Mouse (Mus musculus) brown adipose tissue, adult 24 weeks (tissue): ENCODE measurements around the gene Slc31a2. TPM values are rescaled to one million over a fixed set of nuclear protein-coding genes. Genes with fewer than 3 reads are reported as not detected.

Source experiments
- H3K27ac ChIP-seq: fragments of 200-500 bp; replicated peaks from 2 replicates; pipeline ENCODE4 v1.5.1; 2012; ENCODE audit warnings: low read depth, mild to moderate bottlenecking, low read length
- H3K4me1 ChIP-seq: fragments of 200-500 bp; 2 replicates; pipeline ENCODE4 v1.6.1; 2012; ENCODE audit warnings: low read length, mixed read lengths; ENCODE audit not compliant: control insufficient read depth, insufficient read depth, insufficient read length
- H3K4me3 ChIP-seq: fragments of 200-500 bp; 2 replicates; pipeline ENCODE4 v1.5.1; 2012; ENCODE audit warnings: low read depth, mild to moderate bottlenecking, low read length, moderate library complexity; ENCODE audit not compliant: insufficient read depth
- polyA plus RNA-seq: library from polyadenylated mRNA; stranded (reverse); fragments of >200 nt; gene quantifications from 2 replicates; pipeline ENCODE4 v1.2.4, GENCODE M21; 2012; ENCODE audit not compliant: missing spikeins, insufficient read depth, insufficient read length

Gene Slc31a2
- polyA plus RNA-seq, 1 experiment: 7.9 TPM

GRCm38 (mm10) chr4:62292461-62293180 is 30.3 kb downstream of the Slc31a2 start:
- Histone ChIP-seq H3K27ac (no peak overlapping the region), H3K4me3 (no peak overlapping the region), H3K4me1 (peaks cover 12% of the 10 kb centered on the region; the same call in 1 of the 2 replicates)

GRCm38 (mm10) chr4:62293219-62293861 is 31.0 kb downstream of the Slc31a2 start:
- Histone ChIP-seq H3K27ac (no peak overlapping the region), H3K4me1 (peaks cover 7% of the 10 kb centered on the region; the same call in 1 of the 2 replicates), H3K4me3 (no peak overlapping the region)

GRCm38 (mm10) chr4:62294741-62295140 is 32.4 kb downstream of the Slc31a2 start:
- Histone ChIP-seq H3K4me1 (no peaks in the 10 kb centered on the region), H3K4me3 (no peak overlapping the region)

GRCm38 (mm10) chr4:62297280-62298130 is 35.1 kb downstream of the Slc31a2 start:
- Histone ChIP-seq H3K27ac (no peak overlapping the region), H3K4me1 (no peaks in the 10 kb centered on the region), H3K4me3 (no peak overlapping the region)

More at GRCm38 (mm10) chr4:62294741-62295140, 32.4 kb downstream of the Slc31a2 start:
- no peak overlapping the region for H3K27ac ChIP-seq

- Histone ChIP-seq H3K4me3 (no peak overlapping the region), H3K27ac (no peak overlapping the region), H3K4me1 (no peaks in the 10 kb centered on the region)
Measured at GRCm38 (mm10) chr4:62300001-62300400, 37.6 kb downstream of the Slc31a2 start.

GRCm38 (mm10) chr4:62302795-62303194 is 40.4 kb downstream of the Slc31a2 start:
- Histone ChIP-seq H3K4me3 (no peak overlapping the region), H3K4me1 (no peaks in the 10 kb centered on the region), H3K27ac (no peak overlapping the region)

GRCm38 (mm10) chr4:62303288-62303687 is 40.9 kb downstream of the Slc31a2 start:
- Histone ChIP-seq H3K27ac (no peak overlapping the region), H3K4me3 (no peak overlapping the region), H3K4me1 (no peaks in the 10 kb centered on the region)

GRCm38 (mm10) chr4:62306301-62306700 is 43.9 kb downstream of the Slc31a2 start:
- Histone ChIP-seq H3K4me1 (no peaks in the 10 kb centered on the region), H3K4me3 (no peak overlapping the region), H3K27ac (no peak overlapping the region)

GRCm38 (mm10) chr4:62306840-62307239 is 44.5 kb downstream of the Slc31a2 start:
- no peak overlapping the region for H3K4me3 ChIP-seq
- no peak overlapping the region for H3K27ac ChIP-seq
- H3K4me1 ChIP-seq: no peaks in the 10 kb centered on the region

- no peak overlapping the region for H3K4me3 ChIP-seq
- H3K4me1 ChIP-seq: no peaks in the 10 kb centered on the region
- no peak overlapping the region for H3K27ac ChIP-seq
Measured at GRCm38 (mm10) chr4:62308406-62308805, 46.0 kb downstream of the Slc31a2 start.

- peaks cover 2% of the 10 kb centered on the region; the same call in 1 of the 2 replicates for H3K4me1 ChIP-seq
- no peak overlapping the region for H3K27ac ChIP-seq
- H3K4me3 ChIP-seq: no peak overlapping the region
Measured at GRCm38 (mm10) chr4:62312821-62313220, 50.5 kb downstream of the Slc31a2 start.

GRCm38 (mm10) chr4:62313641-62314211 is 51.4 kb downstream of the Slc31a2 start:
- no peak overlapping the region for H3K27ac ChIP-seq
- no peak overlapping the region for H3K4me3 ChIP-seq
- peaks cover 2% of the 10 kb centered on the region; the same call in 1 of the 2 replicates for H3K4me1 ChIP-seq

- Histone ChIP-seq H3K4me3 (no peak overlapping the region), H3K4me1 (peaks cover 2% of the 10 kb centered on the region; the same call in 1 of the 2 replicates), H3K27ac (no peak overlapping the region)
Measured at GRCm38 (mm10) chr4:62314516-62314915, 52.2 kb downstream of the Slc31a2 start.

- Histone ChIP-seq H3K4me3 (no peak overlapping the region), H3K4me1 (peaks cover 2% of the 10 kb centered on the region; the same call in 1 of the 2 replicates), H3K27ac (no peak overlapping the region)
Measured at GRCm38 (mm10) chr4:62316456-62316855, 54.1 kb downstream of the Slc31a2 start.

GRCm38 (mm10) chr4:62318294-62318693 is 55.9 kb downstream of the Slc31a2 start:
- Histone ChIP-seq H3K4me1 (peaks cover 2% of the 10 kb centered on the region; the same call in 1 of the 2 replicates), H3K27ac (no peak overlapping the region), H3K4me3 (no peak overlapping the region)
